Mouse (Mus musculus): ENCODE measurements at regions not wholly inside any gene's neighbourhood (a gene's known extent, or its start where the extent isn't known, plus 50 kb on each side); places are given as distances from the start of the nearest gene placed in this dataset.

- TF ChIP-seq TAL1 (IDR thresholded peaks at IDR 0.05; ENCODE audit: low read length) (no peak), GATA1 (IDR thresholded peaks at IDR 0.05; ENCODE audit: low read length) (no peak)
These were observed 190.9 kb downstream of the Phlda1 start for GRCm38 (mm10) chr10:111696987-111697386.
